Mouse (Mus musculus): ENCODE measurements around the gene Cngb1. TPM values are rescaled to one million over a fixed set of nuclear protein-coding genes. Genes with fewer than 3 reads are reported as not detected.

Gene Cngb1
- polyA plus RNA-seq, 1 experiment = 0.19 TPM

- Histone ChIP-seq H3K9me3 (replicated peaks; ENCODE audit: control insufficient read depth, insufficient read depth, low read length, poor library complexity, severe bottlenecking) (no peaks in the 10 kb centered on the region), H3K36me3 (ENCODE audit: control insufficient read depth, insufficient read depth, low read length, poor library complexity, severe bottlenecking) (no peaks in the 10 kb centered on the region), H3K27ac (ENCODE audit: insufficient read depth, low read length) (peak overlapping the region; percentile 59), H3K4me1 (ENCODE audit: control insufficient read depth, insufficient read depth, low read length) (peaks cover 4% of the 10 kb centered on the region), H3K27me3 (ENCODE audit: control insufficient read depth, insufficient read depth, low read length, poor library complexity, severe bottlenecking) (no peaks in the 10 kb centered on the region), H3K9ac (ENCODE audit: low read depth, poor library complexity, severe bottlenecking) (no peak overlapping the region), H3K4me3 (ENCODE audit: low read depth, low read length) (no peak overlapping the region)
- TF ChIP-seq CTCF (IDR thresholded peaks at IDR 0.05; ENCODE audit: low read depth, low read length) (no peak), EP300 (IDR thresholded peaks at IDR 0.05; ENCODE audit: insufficient read depth, low read depth, low read length) (peak; percentile 59)
Observed at GRCm38 (mm10) chr8:95271841-95272240, 34.5 kb downstream of the Cngb1 start.

- H3K9ac ChIP-seq (ENCODE audit: low read depth, poor library complexity, severe bottlenecking) = no peak overlapping the region
- H3K4me3 ChIP-seq (ENCODE audit: low read depth, low read length) = no peak overlapping the region
- H3K9me3 ChIP-seq (replicated peaks; ENCODE audit: control insufficient read depth, insufficient read depth, low read length, poor library complexity, severe bottlenecking) = no peaks in the 10 kb centered on the region
- H3K27me3 ChIP-seq (ENCODE audit: control insufficient read depth, insufficient read depth, low read length, poor library complexity, severe bottlenecking) = no peaks in the 10 kb centered on the region
- no peak overlapping the region for H3K27ac ChIP-seq (ENCODE audit: insufficient read depth, low read length)
- TF ChIP-seq POLR2A (IDR thresholded peaks at IDR 0.05; ENCODE audit: insufficient read depth, low read length) (no peak), CTCF (IDR thresholded peaks at IDR 0.05; ENCODE audit: low read depth, low read length) (no peak), EP300 (IDR thresholded peaks at IDR 0.05; ENCODE audit: insufficient read depth, low read depth, low read length) (no peak)
- no peaks in the 10 kb centered on the region for H3K36me3 ChIP-seq (ENCODE audit: control insufficient read depth, insufficient read depth, low read length, poor library complexity, severe bottlenecking)
- H3K4me1 ChIP-seq (ENCODE audit: control insufficient read depth, insufficient read depth, low read length) = peaks cover 4% of the 10 kb centered on the region
Observed at GRCm38 (mm10) chr8:95270501-95270900, 35.9 kb downstream of the Cngb1 start.

- H3K36me3 ChIP-seq (ENCODE audit: control insufficient read depth, insufficient read depth, low read length, poor library complexity, severe bottlenecking) = no peaks in the 10 kb centered on the region
- H3K4me1 ChIP-seq (ENCODE audit: control insufficient read depth, insufficient read depth, low read length) = no peaks in the 10 kb centered on the region
- no peak for TF ChIP-seq POLR2A (IDR thresholded peaks at IDR 0.05; ENCODE audit: insufficient read depth, low read length)
- TF ChIP-seq CTCF (IDR thresholded peaks at IDR 0.05; ENCODE audit: low read depth, low read length) = no peak
- TF ChIP-seq EP300 (IDR thresholded peaks at IDR 0.05; ENCODE audit: insufficient read depth, low read depth, low read length) = no peak
- no peak overlapping the region for H3K9ac ChIP-seq (ENCODE audit: low read depth, poor library complexity, severe bottlenecking)
- no peak overlapping the region for H3K27ac ChIP-seq (ENCODE audit: insufficient read depth, low read length)
- H3K4me3 ChIP-seq (ENCODE audit: low read depth, low read length) = no peak overlapping the region
- H3K9me3 ChIP-seq (replicated peaks; ENCODE audit: control insufficient read depth, insufficient read depth, low read length, poor library complexity, severe bottlenecking) = no peaks in the 10 kb centered on the region
- H3K27me3 ChIP-seq (ENCODE audit: control insufficient read depth, insufficient read depth, low read length, poor library complexity, severe bottlenecking) = no peaks in the 10 kb centered on the region
Observed at GRCm38 (mm10) chr8:95262181-95262580, 44.2 kb downstream of the Cngb1 start.

GRCm38 (mm10) chr8:95255611-95256010 is 50.8 kb downstream of the Cngb1 start:
- Histone ChIP-seq H3K4me3 (ENCODE audit: low read depth, low read length) (no peak overlapping the region), H3K27me3 (ENCODE audit: control insufficient read depth, insufficient read depth, low read length, poor library complexity, severe bottlenecking) (no peaks in the 10 kb centered on the region), H3K36me3 (ENCODE audit: control insufficient read depth, insufficient read depth, low read length, poor library complexity, severe bottlenecking) (no peaks in the 10 kb centered on the region), H3K9ac (ENCODE audit: low read depth, poor library complexity, severe bottlenecking) (peak overlapping the region; percentile 25; the same call in 1 of the 2 replicates), H3K4me1 (ENCODE audit: control insufficient read depth, insufficient read depth, low read length) (no peaks in the 10 kb centered on the region), H3K27ac (ENCODE audit: insufficient read depth, low read length) (no peak overlapping the region), H3K9me3 (replicated peaks; ENCODE audit: control insufficient read depth, insufficient read depth, low read length, poor library complexity, severe bottlenecking) (no peaks in the 10 kb centered on the region)
- no peak for TF ChIP-seq POLR2A (IDR thresholded peaks at IDR 0.05; ENCODE audit: insufficient read depth, low read length)
- no peak for TF ChIP-seq CTCF (IDR thresholded peaks at IDR 0.05; ENCODE audit: low read depth, low read length)

- Histone ChIP-seq H3K4me1 (ENCODE audit: control insufficient read depth, insufficient read depth, low read length) (no peaks in the 10 kb centered on the region), H3K27ac (ENCODE audit: insufficient read depth, low read length) (peak overlapping the region; percentile 58; the same call in 1 of the 2 replicates), H3K27me3 (ENCODE audit: control insufficient read depth, insufficient read depth, low read length, poor library complexity, severe bottlenecking) (no peaks in the 10 kb centered on the region), H3K4me3 (ENCODE audit: low read depth, low read length) (peak overlapping the region; percentile 60), H3K9me3 (replicated peaks; ENCODE audit: control insufficient read depth, insufficient read depth, low read length, poor library complexity, severe bottlenecking) (no peaks in the 10 kb centered on the region), H3K9ac (ENCODE audit: low read depth, poor library complexity, severe bottlenecking) (peak overlapping the region; percentile 30; the same call in 1 of the 2 replicates), H3K36me3 (ENCODE audit: control insufficient read depth, insufficient read depth, low read length, poor library complexity, severe bottlenecking) (no peaks in the 10 kb centered on the region)
- TF ChIP-seq CTCF (IDR thresholded peaks at IDR 0.05; ENCODE audit: low read depth, low read length) (peak; percentile 75), EP300 (IDR thresholded peaks at IDR 0.05; ENCODE audit: insufficient read depth, low read depth, low read length) (no peak)
Observed at GRCm38 (mm10) chr8:95254564-95255434, 51.6 kb downstream of the Cngb1 start.

- Histone ChIP-seq H3K27me3 (ENCODE audit: control insufficient read depth, insufficient read depth, low read length, poor library complexity, severe bottlenecking) (no peaks in the 10 kb centered on the region), H3K9me3 (replicated peaks; ENCODE audit: control insufficient read depth, insufficient read depth, low read length, poor library complexity, severe bottlenecking) (no peaks in the 10 kb centered on the region), H3K9ac (ENCODE audit: low read depth, poor library complexity, severe bottlenecking) (no peak overlapping the region), H3K36me3 (ENCODE audit: control insufficient read depth, insufficient read depth, low read length, poor library complexity, severe bottlenecking) (no peaks in the 10 kb centered on the region), H3K4me1 (ENCODE audit: control insufficient read depth, insufficient read depth, low read length) (no peaks in the 10 kb centered on the region), H3K4me3 (ENCODE audit: low read depth, low read length) (no peak overlapping the region), H3K27ac (ENCODE audit: insufficient read depth, low read length) (no peak overlapping the region)
- TF ChIP-seq CTCF (IDR thresholded peaks at IDR 0.05; ENCODE audit: low read depth, low read length) (peak; percentile 35), POLR2A (IDR thresholded peaks at IDR 0.05; ENCODE audit: insufficient read depth, low read length) (no peak), EP300 (IDR thresholded peaks at IDR 0.05; ENCODE audit: insufficient read depth, low read depth, low read length) (no peak)
Observed at GRCm38 (mm10) chr8:95252056-95252455, 54.3 kb downstream of the Cngb1 start.

Data from ES-Bruce4 (cell line).